Mouse (Mus musculus): ENCODE measurements at regions not wholly inside any gene's neighbourhood (a gene's known extent, or its start where the extent isn't known, plus 50 kb on each side); places are given as distances from the start of the nearest gene placed in this dataset.

DNA sequence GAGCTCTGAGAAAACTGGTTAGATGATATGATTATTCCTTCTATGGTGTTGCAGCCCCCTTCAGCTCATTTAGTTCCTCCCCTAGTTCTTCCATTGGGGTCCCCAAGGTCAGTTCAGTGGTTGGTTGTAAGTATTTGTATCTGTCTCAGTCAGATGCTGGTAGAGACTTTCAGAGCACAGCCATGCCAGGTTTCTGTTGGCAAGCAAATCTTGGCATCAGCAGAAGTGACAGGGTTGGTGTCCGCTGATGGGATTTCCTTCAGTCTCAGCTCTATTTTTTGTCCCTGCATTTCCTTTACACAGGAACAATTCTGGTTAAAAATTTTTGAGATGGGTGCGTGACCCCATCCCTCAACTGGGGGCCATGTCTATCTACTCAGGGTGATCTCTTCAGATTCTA, 55.3 kb upstream of the Spaca1 start:
- 92% methylated on average over 2 of the region's 2 CpGs for WGBS
- H3K9ac ChIP-seq (ENCODE audit: low read depth, low read length): no peak overlapping the region
- no peak overlapping the region for H3K4me2 ChIP-seq (replicated peaks; ENCODE audit: low read depth, low read length)
- no peaks in the 10 kb centered on the region for H3K4me1 ChIP-seq (ENCODE audit: control insufficient read depth, insufficient read depth, low read length)
- no peak for ATAC-seq (ENCODE audit: low FRiP score, low TSS enrichment)
- peaks cover 11% of the 10 kb centered on the region; the same call in 1 of the 2 replicates for H3K9me3 ChIP-seq (ENCODE audit: control insufficient read depth, low read length)
- H3K27me3 ChIP-seq (ENCODE audit: control insufficient read depth, insufficient read depth, low read length): no peaks in the 10 kb centered on the region
- no peak overlapping the region for H3K4me3 ChIP-seq (ENCODE audit: low read length)
- no peaks in the 10 kb centered on the region for H3K36me3 ChIP-seq (ENCODE audit: control insufficient read depth, insufficient read depth, low read length)
- H3K27ac ChIP-seq (ENCODE audit: low read depth, low read length): no peak overlapping the region

DNA sequence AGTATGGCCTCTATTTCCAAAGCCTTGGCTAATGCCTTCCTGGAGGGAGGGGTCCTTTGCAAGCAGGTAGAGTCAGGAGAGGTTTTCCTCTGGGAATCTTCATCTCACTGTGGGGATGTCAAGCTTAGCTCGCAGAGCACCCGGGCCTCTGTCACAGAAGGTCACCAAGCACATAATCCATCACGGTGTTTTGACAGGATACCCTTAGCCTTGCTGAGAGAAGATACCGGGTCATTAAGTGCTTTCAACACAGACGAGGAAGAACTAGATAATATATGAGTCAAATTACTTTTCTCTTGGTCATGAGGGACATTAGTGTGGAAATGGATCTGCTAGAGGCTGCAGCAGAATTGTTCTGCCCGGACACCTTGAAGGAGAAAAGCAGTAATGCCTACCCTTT, 64.3 kb upstream of the Spaca1 start:
- Histone ChIP-seq H3K27me3 (ENCODE audit: control insufficient read depth, insufficient read depth, low read length) (no peaks in the 10 kb centered on the region), H3K4me3 (ENCODE audit: low read length) (no peak overlapping the region), H3K4me2 (replicated peaks; ENCODE audit: low read depth, low read length) (no peak overlapping the region), H3K9ac (ENCODE audit: low read depth, low read length) (no peak overlapping the region), H3K4me1 (ENCODE audit: control insufficient read depth, insufficient read depth, low read length) (no peaks in the 10 kb centered on the region), H3K9me3 (ENCODE audit: control insufficient read depth, low read length) (no peaks in the 10 kb centered on the region), H3K36me3 (ENCODE audit: control insufficient read depth, insufficient read depth, low read length) (no peaks in the 10 kb centered on the region), H3K27ac (ENCODE audit: low read depth, low read length) (no peak overlapping the region)
- peak; percentile 90 for ATAC-seq (ENCODE audit: low FRiP score, low TSS enrichment)
- WGBS: 15% methylated on average over 6 of the region's 6 CpGs

DNA sequence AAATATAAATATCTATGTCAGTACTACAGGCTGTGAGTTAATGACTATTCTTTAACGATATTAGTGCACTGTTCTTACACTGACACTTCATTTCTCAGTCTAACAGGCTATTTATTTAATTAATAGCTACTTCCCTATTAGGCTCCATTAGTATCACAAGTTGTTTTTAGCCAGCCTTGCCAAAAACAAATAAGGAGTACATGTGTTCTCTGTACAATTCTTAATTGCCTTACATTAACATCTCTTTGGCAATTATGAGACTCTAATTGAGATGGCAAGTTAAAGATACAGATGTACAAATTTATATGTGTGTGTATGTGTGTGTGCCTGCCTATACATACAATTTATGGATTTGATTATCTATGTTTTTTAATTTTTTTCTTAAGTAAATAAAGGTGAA, 67.1 kb upstream of the Spaca1 start:
- no peak overlapping the region for H3K4me3 ChIP-seq (ENCODE audit: low read length)
- H3K9me3 ChIP-seq (ENCODE audit: control insufficient read depth, low read length): no peaks in the 10 kb centered on the region
- no peak for ATAC-seq (ENCODE audit: low FRiP score, low TSS enrichment)
- no peaks in the 10 kb centered on the region for H3K27me3 ChIP-seq (ENCODE audit: control insufficient read depth, insufficient read depth, low read length)
- no peak overlapping the region for H3K9ac ChIP-seq (ENCODE audit: low read depth, low read length)
- no peaks in the 10 kb centered on the region for H3K36me3 ChIP-seq (ENCODE audit: control insufficient read depth, insufficient read depth, low read length)
- H3K27ac ChIP-seq (ENCODE audit: low read depth, low read length): no peak overlapping the region
- H3K4me1 ChIP-seq (ENCODE audit: control insufficient read depth, insufficient read depth, low read length): no peaks in the 10 kb centered on the region
- WGBS: 84% methylated on average over 1 of the region's 1 CpGs
- H3K4me2 ChIP-seq (replicated peaks; ENCODE audit: low read depth, low read length): no peak overlapping the region

DNA sequence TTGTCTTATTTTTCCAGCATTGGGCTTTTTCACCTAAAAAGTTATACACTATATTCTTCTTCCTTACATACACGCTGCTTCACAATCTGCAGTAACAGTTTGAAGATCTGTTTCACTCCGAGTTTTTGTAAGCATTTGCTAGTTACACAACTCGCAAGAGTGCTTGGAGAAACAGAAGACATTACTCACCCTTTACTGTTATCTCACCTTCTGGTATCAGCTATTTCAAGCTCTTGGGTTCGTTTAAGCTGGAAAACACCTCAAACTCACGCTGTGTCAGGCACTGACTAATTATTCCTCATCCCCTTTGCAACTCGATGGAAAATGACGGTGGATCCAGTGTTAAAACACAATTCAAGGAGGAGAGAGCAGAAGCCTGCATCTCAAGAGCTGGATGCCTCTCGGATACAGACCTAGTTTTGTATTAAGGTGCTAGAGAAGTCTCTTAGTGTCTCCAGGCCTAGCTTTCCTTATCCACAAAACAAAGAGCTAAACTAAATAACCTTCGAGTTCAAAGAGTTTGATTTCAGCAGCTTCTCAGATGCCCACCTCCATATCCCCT, 73.0 kb upstream of the Spaca1 start:
- Histone ChIP-seq H3K27me3 (ENCODE audit: control insufficient read depth, insufficient read depth, low read length) (no peaks in the 10 kb centered on the region), H3K9me3 (ENCODE audit: control insufficient read depth, low read length) (no peaks in the 10 kb centered on the region), H3K4me2 (replicated peaks; ENCODE audit: low read depth, low read length) (no peak overlapping the region), H3K9ac (ENCODE audit: low read depth, low read length) (no peak overlapping the region), H3K36me3 (ENCODE audit: control insufficient read depth, insufficient read depth, low read length) (no peaks in the 10 kb centered on the region), H3K27ac (ENCODE audit: low read depth, low read length) (no peak overlapping the region), H3K4me3 (ENCODE audit: low read length) (no peak overlapping the region), H3K4me1 (ENCODE audit: control insufficient read depth, insufficient read depth, low read length) (no peaks in the 10 kb centered on the region)
- no peak for ATAC-seq (ENCODE audit: low FRiP score, low TSS enrichment)
- WGBS: 82% methylated on average over 9 of the region's 9 CpGs

DNA sequence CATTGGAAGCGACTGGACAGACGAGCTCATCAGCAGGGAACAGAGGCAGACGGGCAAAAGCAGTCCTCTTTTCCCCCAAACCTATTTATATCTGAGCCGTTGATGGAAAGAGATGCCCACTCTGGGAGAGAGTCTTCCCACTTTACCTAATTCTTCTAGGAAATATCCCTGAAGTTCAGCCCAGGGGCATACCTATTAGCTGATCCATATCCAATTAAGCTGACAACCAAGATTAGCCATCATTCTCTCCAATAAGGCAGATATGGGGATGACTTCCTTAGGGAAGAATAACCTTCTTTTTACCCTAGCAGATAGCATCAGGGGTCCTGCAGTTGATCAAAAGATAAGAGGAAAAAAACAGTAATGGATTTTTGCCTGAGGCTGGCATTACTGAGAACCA, 78.2 kb upstream of the Spaca1 start:
- Histone ChIP-seq H3K4me2 (replicated peaks; ENCODE audit: low read depth, low read length) (no peak overlapping the region), H3K4me1 (ENCODE audit: control insufficient read depth, insufficient read depth, low read length) (no peaks in the 10 kb centered on the region), H3K27ac (ENCODE audit: low read depth, low read length) (no peak overlapping the region), H3K9me3 (ENCODE audit: control insufficient read depth, low read length) (no peaks in the 10 kb centered on the region), H3K4me3 (ENCODE audit: low read length) (no peak overlapping the region), H3K36me3 (ENCODE audit: control insufficient read depth, insufficient read depth, low read length) (no peaks in the 10 kb centered on the region), H3K9ac (ENCODE audit: low read depth, low read length) (no peak overlapping the region), H3K27me3 (ENCODE audit: control insufficient read depth, insufficient read depth, low read length) (no peaks in the 10 kb centered on the region)
- no peak for ATAC-seq (ENCODE audit: low FRiP score, low TSS enrichment)
- 82% methylated on average over 4 of the region's 4 CpGs for WGBS

DNA sequence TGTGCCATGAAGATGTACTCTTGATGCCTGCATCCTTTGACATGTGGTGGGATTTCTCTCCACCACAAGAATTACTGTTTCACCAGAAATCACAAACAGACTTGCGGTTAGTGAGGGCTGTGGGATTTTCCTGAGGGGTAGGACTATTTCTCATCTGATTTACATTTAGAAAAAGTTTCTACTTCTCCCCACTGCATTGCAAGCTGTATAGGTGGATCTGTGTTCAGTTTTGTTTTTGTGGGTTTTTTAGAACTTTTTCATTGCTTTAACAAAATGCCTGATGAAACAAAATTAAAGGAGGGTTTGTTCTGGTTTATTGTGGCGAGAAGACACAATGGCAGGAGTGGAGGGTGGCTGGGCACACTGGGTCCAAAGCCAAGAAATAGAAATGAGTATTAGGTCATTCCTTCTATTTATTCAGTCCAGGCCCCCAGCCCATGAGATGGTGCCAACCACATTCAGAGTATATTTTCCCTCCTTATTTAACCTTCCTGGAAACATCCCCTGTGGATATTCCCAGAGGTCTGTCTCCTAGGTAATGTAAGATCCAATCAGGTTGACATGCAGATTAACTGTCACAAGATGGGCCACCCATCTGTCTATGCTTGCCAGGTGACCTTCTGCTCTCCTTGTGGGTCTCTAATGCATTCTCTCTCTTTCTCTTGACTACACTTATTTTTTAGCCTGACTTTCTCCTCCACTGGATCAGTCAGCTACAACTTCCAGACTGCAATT, 96.3 kb upstream of the Spaca1 start:
- Histone ChIP-seq H3K9ac (ENCODE audit: low read depth, low read length) (no peak overlapping the region), H3K9me3 (ENCODE audit: control insufficient read depth, low read length) (no peaks in the 10 kb centered on the region), H3K4me1 (ENCODE audit: control insufficient read depth, insufficient read depth, low read length) (no peaks in the 10 kb centered on the region), H3K4me3 (ENCODE audit: low read length) (no peak overlapping the region), H3K4me2 (replicated peaks; ENCODE audit: low read depth, low read length) (no peak overlapping the region), H3K27me3 (ENCODE audit: control insufficient read depth, insufficient read depth, low read length) (no peaks in the 10 kb centered on the region), H3K27ac (ENCODE audit: low read depth, low read length) (no peak overlapping the region), H3K36me3 (ENCODE audit: control insufficient read depth, insufficient read depth, low read length) (no peaks in the 10 kb centered on the region)
- WGBS: 84% methylated on average over 2 of the region's 2 CpGs
- ATAC-seq (ENCODE audit: low FRiP score, low TSS enrichment): no peak

DNA sequence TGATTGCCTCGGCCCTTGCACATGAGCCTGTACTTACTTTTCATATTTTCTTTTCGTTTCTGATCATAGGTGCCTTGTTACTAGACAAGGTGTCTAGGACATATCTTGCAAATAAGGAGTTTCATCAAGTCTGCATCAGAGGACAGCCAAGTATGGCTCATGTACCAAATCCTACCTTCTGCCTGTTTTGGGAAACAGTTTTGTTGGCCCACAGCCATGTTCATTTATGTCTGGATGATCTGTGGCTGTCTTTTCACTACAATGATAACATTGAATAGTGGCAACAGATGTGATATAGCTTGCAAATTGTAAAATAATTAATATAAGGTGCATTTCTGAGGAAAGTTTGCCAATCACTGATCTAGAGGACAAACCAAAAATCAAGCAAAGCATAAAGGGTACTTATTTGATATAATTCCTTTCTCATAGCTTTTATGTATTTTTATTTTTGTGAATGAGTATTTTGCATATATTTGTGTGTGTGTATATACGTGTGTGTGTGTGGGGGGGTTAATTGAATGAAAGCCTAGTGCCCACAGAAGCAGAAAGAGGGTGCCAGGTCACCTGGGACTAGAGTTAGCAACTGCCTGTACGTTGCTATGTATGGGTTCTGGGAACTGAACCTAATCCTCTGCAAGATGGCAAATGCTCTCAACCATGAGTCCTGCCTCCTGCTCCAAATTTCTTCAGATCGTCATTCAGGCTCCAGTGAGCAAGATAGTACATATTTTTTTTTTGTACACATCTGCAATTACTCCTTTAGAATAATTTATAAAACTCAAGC, 99.2 kb upstream of the Spaca1 start:
- Histone ChIP-seq H3K36me3 (ENCODE audit: control insufficient read depth, insufficient read depth, low read length) (no peaks in the 10 kb centered on the region), H3K4me2 (replicated peaks; ENCODE audit: low read depth, low read length) (no peak overlapping the region), H3K9me3 (ENCODE audit: control insufficient read depth, low read length) (no peaks in the 10 kb centered on the region), H3K9ac (ENCODE audit: low read depth, low read length) (no peak overlapping the region), H3K27ac (ENCODE audit: low read depth, low read length) (no peak overlapping the region), H3K27me3 (ENCODE audit: control insufficient read depth, insufficient read depth, low read length) (no peaks in the 10 kb centered on the region), H3K4me1 (ENCODE audit: control insufficient read depth, insufficient read depth, low read length) (no peaks in the 10 kb centered on the region), H3K4me3 (ENCODE audit: low read length) (no peak overlapping the region)
- ATAC-seq (ENCODE audit: low FRiP score, low TSS enrichment): no peak
- WGBS: 74% methylated on average over 5 of the region's 5 CpGs

DNA sequence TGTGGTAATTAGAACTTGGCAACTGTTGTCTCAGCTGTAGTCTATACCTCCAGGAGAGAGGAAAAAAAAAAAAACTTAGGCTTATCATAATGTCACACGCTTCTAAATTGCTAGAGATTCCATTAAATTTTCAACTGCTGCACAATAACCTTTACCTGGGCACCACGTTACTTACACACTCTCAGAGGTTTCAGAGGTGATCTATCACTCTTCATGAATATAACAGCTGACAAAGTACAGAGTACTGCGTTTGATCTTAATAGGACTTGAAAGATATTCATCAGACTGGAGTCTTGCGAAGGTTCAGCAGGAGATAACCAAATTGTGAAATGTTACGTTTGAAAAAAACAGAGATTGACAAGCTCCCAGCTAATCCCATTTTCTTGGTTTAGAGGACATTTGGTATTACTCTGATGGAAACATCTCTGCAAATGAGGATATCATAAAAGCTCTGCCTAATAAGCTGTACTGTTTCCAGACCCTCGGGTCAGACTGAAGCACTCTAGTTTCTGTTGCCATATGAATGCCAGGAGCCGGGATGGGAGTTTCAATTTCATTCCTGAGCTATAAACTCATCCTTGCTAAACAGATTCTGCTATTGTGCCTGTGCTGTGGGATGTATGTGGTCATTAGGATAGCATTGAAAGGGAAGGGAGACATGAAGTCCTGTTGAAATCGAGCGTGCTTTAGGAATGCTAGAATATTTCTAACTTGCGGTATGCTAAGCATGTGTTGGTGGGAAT, 101.8 kb upstream of the Spaca1 start:
- Histone ChIP-seq H3K36me3 (ENCODE audit: control insufficient read depth, insufficient read depth, low read length) (no peaks in the 10 kb centered on the region), H3K27ac (ENCODE audit: low read depth, low read length) (no peak overlapping the region), H3K4me1 (ENCODE audit: control insufficient read depth, insufficient read depth, low read length) (no peaks in the 10 kb centered on the region), H3K27me3 (ENCODE audit: control insufficient read depth, insufficient read depth, low read length) (no peaks in the 10 kb centered on the region), H3K9me3 (ENCODE audit: control insufficient read depth, low read length) (no peaks in the 10 kb centered on the region), H3K4me3 (ENCODE audit: low read length) (no peak overlapping the region), H3K4me2 (replicated peaks; ENCODE audit: low read depth, low read length) (no peak overlapping the region), H3K9ac (ENCODE audit: low read depth, low read length) (no peak overlapping the region)
- no peak for ATAC-seq (ENCODE audit: low FRiP score, low TSS enrichment)
- WGBS: 69% methylated on average over 10 of the region's 10 CpGs
